Mouse (Mus musculus): ENCODE results near the gene Rb1. TPM values are rescaled to one million over a fixed set of nuclear protein-coding genes. Genes with fewer than 3 reads are reported as not detected.

Gene Rb1
- polyA plus RNA-seq, 1 experiment from 2014 or later: 25.4 TPM

GRCm38 (mm10) chr14:73333880-73334279, 8.3 kb upstream of the Rb1 start:
- Histone ChIP-seq H3K27me3 (replicated peaks) (no peaks in the 10 kb centered on the region), H3K4me3 (replicated peaks) (no peak overlapping the region), H3K4me1 (no peaks in the 10 kb centered on the region), H3K27ac (replicated peaks) (no peak overlapping the region), H3K36me3 (no peaks in the 10 kb centered on the region), H3K9me3 (replicated peaks) (no peaks in the 10 kb centered on the region), H3K4me2 (no peak overlapping the region), H3K9ac (replicated peaks) (no peak overlapping the region)
- ATAC-seq (ENCODE audit: low FRiP score): no peak
- WGBS: 96% methylated on average over 3 of the region's 3 CpGs

GRCm38 (mm10) chr14:73331386-73331785, 5.8 kb upstream of the Rb1 start:
- peaks cover 7% of the 10 kb centered on the region for H3K4me1 ChIP-seq
- no peak overlapping the region for H3K9ac ChIP-seq (replicated peaks)
- no peaks in the 10 kb centered on the region for H3K27me3 ChIP-seq (replicated peaks)
- H3K4me3 ChIP-seq (replicated peaks): no peak overlapping the region
- H3K27ac ChIP-seq (replicated peaks): no peak overlapping the region
- ATAC-seq (ENCODE audit: low FRiP score): no peak
- no peaks in the 10 kb centered on the region for H3K36me3 ChIP-seq
- no peaks in the 10 kb centered on the region for H3K9me3 ChIP-seq (replicated peaks)
- 91% methylated on average over 4 of the region's 4 CpGs for WGBS
- H3K4me2 ChIP-seq: no peak overlapping the region

GRCm38 (mm10) chr14:73329871-73330270, 4.2 kb upstream of the Rb1 start:
- no peak overlapping the region for H3K9ac ChIP-seq (replicated peaks)
- H3K9me3 ChIP-seq (replicated peaks): no peaks in the 10 kb centered on the region
- H3K27ac ChIP-seq (replicated peaks): no peak overlapping the region
- no peak for ATAC-seq (ENCODE audit: low FRiP score)
- H3K4me2 ChIP-seq: no peak overlapping the region
- no peaks in the 10 kb centered on the region for H3K36me3 ChIP-seq
- peaks cover 9% of the 10 kb centered on the region for H3K4me1 ChIP-seq
- no peak overlapping the region for H3K4me3 ChIP-seq (replicated peaks)
- H3K27me3 ChIP-seq (replicated peaks): no peaks in the 10 kb centered on the region
- 92% methylated on average over 2 of the region's 2 CpGs for WGBS

GRCm38 (mm10) chr14:73326511-73326910, 889 bp upstream of the Rb1 start:
- no peaks in the 10 kb centered on the region for H3K27me3 ChIP-seq (replicated peaks)
- peaks cover 20% of the 10 kb centered on the region for H3K4me1 ChIP-seq
- ATAC-seq (ENCODE audit: low FRiP score): no peak
- peak overlapping the region; percentile 94 for H3K4me3 ChIP-seq (replicated peaks)
- no peaks in the 10 kb centered on the region for H3K36me3 ChIP-seq
- peak overlapping the region; percentile 89 for H3K27ac ChIP-seq (replicated peaks)
- peak overlapping the region; percentile 92 for H3K4me2 ChIP-seq
- 5% methylated on average over 8 of the region's 8 CpGs for WGBS
- no peaks in the 10 kb centered on the region for H3K9me3 ChIP-seq (replicated peaks)
- H3K9ac ChIP-seq (replicated peaks): peak overlapping the region; percentile 89

- H3K4me1 ChIP-seq: peaks cover 20% of the 10 kb centered on the region
- H3K36me3 ChIP-seq: no peaks in the 10 kb centered on the region
- no peaks in the 10 kb centered on the region for H3K27me3 ChIP-seq (replicated peaks)
- ATAC-seq (ENCODE audit: low FRiP score): peak; percentile 65; the same call in 1 of the 2 replicates
- peak overlapping the region; percentile 89 for H3K27ac ChIP-seq (replicated peaks)
- 0% methylated on average over 42 of the region's 55 CpGs for WGBS
- peak overlapping the region; percentile 89 for H3K9ac ChIP-seq (replicated peaks)
- no peaks in the 10 kb centered on the region for H3K9me3 ChIP-seq (replicated peaks)
- H3K4me3 ChIP-seq (replicated peaks): peak overlapping the region; percentile 94
- H3K4me2 ChIP-seq: peak overlapping the region; percentile 92
These were observed 777 bp downstream of the Rb1 start for GRCm38 (mm10) chr14:73324634-73325455.

GRCm38 (mm10) chr14:73323965-73324364, 1.7 kb downstream of the Rb1 start:
- H3K4me1 ChIP-seq: peaks cover 20% of the 10 kb centered on the region
- H3K9me3 ChIP-seq (replicated peaks): no peaks in the 10 kb centered on the region
- WGBS: 21% methylated on average over 2 of the region's 2 CpGs
- H3K36me3 ChIP-seq: no peaks in the 10 kb centered on the region
- no peak for ATAC-seq (ENCODE audit: low FRiP score)
- peak overlapping the region; percentile 92 for H3K4me2 ChIP-seq
- H3K9ac ChIP-seq (replicated peaks): no peak overlapping the region
- no peak overlapping the region for H3K27ac ChIP-seq (replicated peaks)
- H3K4me3 ChIP-seq (replicated peaks): no peak overlapping the region
- H3K27me3 ChIP-seq (replicated peaks): no peaks in the 10 kb centered on the region

GRCm38 (mm10) chr14:73322142-73322541, 3.5 kb downstream of the Rb1 start:
- H3K4me2 ChIP-seq: no peak overlapping the region
- no peak for ATAC-seq (ENCODE audit: low FRiP score)
- H3K27ac ChIP-seq (replicated peaks): no peak overlapping the region
- no peaks in the 10 kb centered on the region for H3K36me3 ChIP-seq
- peaks cover 20% of the 10 kb centered on the region for H3K4me1 ChIP-seq
- H3K4me3 ChIP-seq (replicated peaks): no peak overlapping the region
- no peaks in the 10 kb centered on the region for H3K9me3 ChIP-seq (replicated peaks)
- H3K27me3 ChIP-seq (replicated peaks): no peaks in the 10 kb centered on the region
- WGBS: 85% methylated on average over 3 of the region's 3 CpGs
- H3K9ac ChIP-seq (replicated peaks): no peak overlapping the region

GRCm38 (mm10) chr14:73316933-73317332, 8.7 kb downstream of the Rb1 start:
- no peaks in the 10 kb centered on the region for H3K9me3 ChIP-seq (replicated peaks)
- no peak overlapping the region for H3K27ac ChIP-seq (replicated peaks)
- ATAC-seq (ENCODE audit: low FRiP score): no peak
- H3K36me3 ChIP-seq: no peaks in the 10 kb centered on the region
- H3K9ac ChIP-seq (replicated peaks): no peak overlapping the region
- no peak overlapping the region for H3K4me3 ChIP-seq (replicated peaks)
- no peak overlapping the region for H3K4me2 ChIP-seq
- H3K27me3 ChIP-seq (replicated peaks): no peaks in the 10 kb centered on the region
- H3K4me1 ChIP-seq: no peaks in the 10 kb centered on the region

GRCm38 (mm10) chr14:73313864-73314263, 11.8 kb downstream of the Rb1 start:
- WGBS: 77% methylated on average over 4 of the region's 4 CpGs
- no peaks in the 10 kb centered on the region for H3K27me3 ChIP-seq (replicated peaks)
- no peak overlapping the region for H3K27ac ChIP-seq (replicated peaks)
- no peaks in the 10 kb centered on the region for H3K9me3 ChIP-seq (replicated peaks)
- H3K4me3 ChIP-seq (replicated peaks): no peak overlapping the region
- H3K4me2 ChIP-seq: no peak overlapping the region
- no peak for ATAC-seq (ENCODE audit: low FRiP score)
- peaks cover 3% of the 10 kb centered on the region; the same call in 1 of the 2 replicates for H3K4me1 ChIP-seq
- no peak overlapping the region for H3K9ac ChIP-seq (replicated peaks)
- H3K36me3 ChIP-seq: no peaks in the 10 kb centered on the region

GRCm38 (mm10) chr14:73313396-73313795, 12.2 kb downstream of the Rb1 start:
- Histone ChIP-seq H3K27me3 (replicated peaks) (no peaks in the 10 kb centered on the region), H3K9ac (replicated peaks) (no peak overlapping the region), H3K4me2 (no peak overlapping the region), H3K36me3 (no peaks in the 10 kb centered on the region), H3K4me1 (peaks cover 3% of the 10 kb centered on the region; the same call in 1 of the 2 replicates), H3K4me3 (replicated peaks) (no peak overlapping the region), H3K27ac (replicated peaks) (no peak overlapping the region), H3K9me3 (replicated peaks) (no peaks in the 10 kb centered on the region)
- 76% methylated on average over 5 of the region's 5 CpGs for WGBS
- no peak for ATAC-seq (ENCODE audit: low FRiP score)

GRCm38 (mm10) chr14:73312909-73313308, 12.7 kb downstream of the Rb1 start:
- H3K4me2 ChIP-seq: no peak overlapping the region
- H3K4me1 ChIP-seq: peaks cover 5% of the 10 kb centered on the region
- no peak for ATAC-seq (ENCODE audit: low FRiP score)
- no peak overlapping the region for H3K9ac ChIP-seq (replicated peaks)
- H3K9me3 ChIP-seq (replicated peaks): no peaks in the 10 kb centered on the region
- no peaks in the 10 kb centered on the region for H3K36me3 ChIP-seq
- H3K27ac ChIP-seq (replicated peaks): no peak overlapping the region
- H3K27me3 ChIP-seq (replicated peaks): no peaks in the 10 kb centered on the region
- H3K4me3 ChIP-seq (replicated peaks): no peak overlapping the region
- WGBS: 86% methylated on average over 5 of the region's 5 CpGs

GRCm38 (mm10) chr14:73307490-73307889, 18.1 kb downstream of the Rb1 start:
- no peaks in the 10 kb centered on the region for H3K27me3 ChIP-seq (replicated peaks)
- H3K4me1 ChIP-seq: peaks cover 10% of the 10 kb centered on the region
- H3K9ac ChIP-seq (replicated peaks): no peak overlapping the region
- no peak for ATAC-seq (ENCODE audit: low FRiP score)
- H3K36me3 ChIP-seq: no peaks in the 10 kb centered on the region
- H3K4me3 ChIP-seq (replicated peaks): no peak overlapping the region
- H3K4me2 ChIP-seq: no peak overlapping the region
- no peak overlapping the region for H3K27ac ChIP-seq (replicated peaks)
- WGBS: 28% methylated on average over 1 of the region's 1 CpGs
- H3K9me3 ChIP-seq (replicated peaks): no peaks in the 10 kb centered on the region

Measured in neural tube, embryonic 15.5 days (tissue).